Mouse (Mus musculus): Measurements from ENCODE around the gene Hhat.

DNA sequence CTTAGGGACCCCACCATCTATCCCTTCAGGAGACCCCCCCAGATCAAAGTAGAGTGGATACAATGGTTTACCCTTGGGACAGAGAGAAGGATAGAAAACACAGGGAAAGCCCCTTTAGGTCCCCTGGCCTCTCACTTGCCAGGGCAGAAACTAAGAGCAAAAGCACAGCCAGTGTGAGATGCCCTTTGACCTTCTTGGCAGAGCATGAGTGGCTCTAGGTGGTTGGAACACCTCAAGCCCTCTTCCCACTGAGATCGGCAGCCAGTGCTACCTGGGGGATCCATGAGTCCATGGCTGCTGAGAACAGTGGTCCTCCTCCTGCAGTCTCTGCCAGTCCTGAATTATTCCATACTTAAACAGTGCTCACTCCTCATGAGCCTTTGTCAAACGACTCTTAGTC is 44.8 kb upstream of the Hhat start:
- TF ChIP-seq CTCF (IDR thresholded peaks at IDR 0.05 in 2 of 3, conservative IDR thresholded peaks at IDR 0.05 in 1 of 3; ENCODE audit: control insufficient read depth in 1 of 3, insufficient read depth in 1 of 3, low read depth in 2 of 3, low read length in 3 of 3, poor library complexity in 1 of 3, severe bottlenecking in 1 of 3) (no peak), GATA1 (IDR thresholded peaks at IDR 0.05; ENCODE audit: low read depth, low read length) (no peak), POLR2A (IDR thresholded peaks at IDR 0.05; ENCODE audit: control insufficient read depth in 1 of 2, insufficient read depth in 1 of 2, low read depth in 1 of 2, low read length in 2 of 2, poor library complexity in 1 of 2) (no peak), HCFC1 (IDR thresholded peaks at IDR 0.05; ENCODE audit: low read depth, low read length) (no peak), EP300 (IDR thresholded peaks at IDR 0.05; ENCODE audit: low read depth in 1 of 2, low read length in 2 of 2) (no peak), ZC3H11A (IDR thresholded peaks at IDR 0.05; ENCODE audit: low read depth, low read length) (no peak), USF1 (IDR thresholded peaks at IDR 0.05; ENCODE audit: low read depth, low read length) (no peak), ETS1 (IDR thresholded peaks at IDR 0.05; ENCODE audit: low read depth, low read length) (no peak)

All from MEL (cell line).